Mouse (Mus musculus) neural tube, embryonic 10.5 days (tissue): ENCODE results near the gene Camkmt.

ENCODE experiments used
- DNase-seq: peaks from one replicate; pipeline ENCODE4 v3.0.0-alpha.2; 2017; ENCODE audit warnings: low spot score; ENCODE audit errors: extremely low spot score

Camkmt gene

DNA sequence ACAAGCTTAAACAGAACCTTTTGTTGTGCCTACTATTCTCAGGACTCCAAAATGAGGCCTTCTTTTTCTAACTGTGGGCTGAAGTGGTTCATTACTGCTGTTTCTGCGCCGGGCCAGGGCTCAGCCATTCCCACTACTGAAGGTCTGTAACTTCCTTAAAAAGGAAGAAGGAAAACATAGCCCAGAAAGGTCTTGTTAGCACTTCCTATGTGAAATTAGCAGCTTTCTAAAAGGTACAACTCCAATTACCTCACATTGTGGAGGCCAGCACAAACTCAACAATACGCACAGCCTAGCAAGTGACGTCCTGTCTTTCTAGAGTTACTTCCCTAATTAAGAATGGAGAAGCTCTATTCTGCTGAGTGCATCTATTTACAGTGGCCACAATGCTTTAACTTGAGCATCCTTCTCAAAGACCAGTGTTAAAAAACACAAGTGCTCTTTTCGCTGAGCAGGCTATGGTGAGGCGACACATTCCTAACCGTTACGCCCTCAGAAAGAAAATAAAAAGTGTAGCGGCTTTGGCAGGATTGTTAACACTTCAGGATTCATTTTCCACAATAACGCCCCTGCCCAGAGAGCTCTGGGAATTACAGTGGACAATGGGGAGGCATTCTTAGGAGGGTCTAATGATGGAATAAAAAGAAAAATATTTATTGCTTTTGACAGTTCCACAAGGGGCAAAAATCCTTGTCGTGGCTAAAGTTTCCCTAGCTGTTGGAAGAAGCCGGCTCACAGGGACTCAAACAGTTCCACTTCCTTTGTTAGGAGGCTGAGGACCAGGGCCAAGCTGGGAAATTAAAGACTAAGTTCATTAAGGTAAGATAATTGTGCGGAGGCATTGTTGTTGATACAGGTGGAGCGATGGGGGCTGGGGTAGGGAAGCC lies 398.5 kb downstream of the Camkmt start:
- DNase-seq: peak; percentile 40

DNA sequence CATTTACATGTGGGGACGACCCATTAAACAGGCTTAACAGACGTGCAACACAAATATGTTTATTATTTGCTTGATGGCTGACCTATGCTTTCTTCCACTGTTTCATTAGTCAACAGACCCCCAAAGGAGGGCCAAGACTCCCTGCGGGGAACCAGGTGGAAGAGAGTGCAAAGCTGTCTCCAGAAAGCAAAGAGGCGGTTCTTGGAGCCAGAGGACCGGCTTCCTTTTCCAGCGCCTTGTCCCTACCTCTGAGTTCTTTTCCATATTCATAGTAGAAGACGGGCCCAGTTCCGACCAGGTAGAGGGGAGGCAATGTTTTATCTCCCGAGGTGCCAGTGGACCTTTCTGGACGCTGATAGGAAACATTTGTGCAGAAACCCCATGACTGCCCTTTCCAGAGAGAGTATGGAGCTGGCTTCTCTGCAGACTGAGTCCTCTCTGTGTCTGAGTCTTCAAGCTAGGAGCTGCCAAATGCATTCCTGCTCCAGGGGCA lies 399.2 kb downstream of the Camkmt start:
- peak; percentile 52 for DNase-seq

DNA sequence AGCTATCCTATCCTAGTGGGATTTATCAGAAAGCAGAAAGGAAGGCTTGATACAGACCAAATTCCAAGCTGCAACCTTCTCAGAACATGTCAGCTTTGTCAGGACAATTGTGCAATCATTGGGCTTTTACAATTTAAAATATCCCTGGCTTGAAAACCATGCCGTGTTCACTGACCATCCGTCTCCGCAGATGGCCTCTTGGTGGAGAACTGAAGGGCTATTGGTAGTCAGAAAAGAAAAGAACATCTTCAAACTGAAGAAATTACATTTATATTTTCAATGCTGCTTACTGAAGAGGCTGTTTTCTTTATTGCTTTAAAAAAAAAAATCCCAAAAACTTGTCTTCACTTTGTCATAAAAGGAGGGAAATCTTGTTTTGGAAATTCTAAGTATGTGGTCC lies 401.1 kb downstream of the Camkmt start:
- DNase-seq: peak; percentile 12

DNA sequence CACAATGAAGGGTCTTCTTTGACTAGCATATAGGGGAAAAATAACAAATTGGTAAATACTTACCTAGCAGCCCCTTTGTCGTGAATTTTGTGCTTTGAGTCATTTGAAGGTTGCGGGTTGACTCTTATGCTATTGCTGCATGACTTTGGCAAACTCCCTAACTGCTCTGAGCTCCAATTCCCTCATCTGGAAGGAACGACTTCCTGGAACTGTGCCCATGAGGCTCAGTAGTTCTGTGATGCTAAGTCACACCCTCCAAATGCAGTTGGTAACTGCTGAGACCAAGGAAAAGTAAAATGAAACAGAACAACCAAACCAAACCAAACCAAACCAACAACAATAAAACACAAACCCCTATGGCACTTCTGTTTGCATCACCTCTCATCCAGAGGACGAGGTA lies 403.2 kb downstream of the Camkmt start:
- no peak for DNase-seq

DNA sequence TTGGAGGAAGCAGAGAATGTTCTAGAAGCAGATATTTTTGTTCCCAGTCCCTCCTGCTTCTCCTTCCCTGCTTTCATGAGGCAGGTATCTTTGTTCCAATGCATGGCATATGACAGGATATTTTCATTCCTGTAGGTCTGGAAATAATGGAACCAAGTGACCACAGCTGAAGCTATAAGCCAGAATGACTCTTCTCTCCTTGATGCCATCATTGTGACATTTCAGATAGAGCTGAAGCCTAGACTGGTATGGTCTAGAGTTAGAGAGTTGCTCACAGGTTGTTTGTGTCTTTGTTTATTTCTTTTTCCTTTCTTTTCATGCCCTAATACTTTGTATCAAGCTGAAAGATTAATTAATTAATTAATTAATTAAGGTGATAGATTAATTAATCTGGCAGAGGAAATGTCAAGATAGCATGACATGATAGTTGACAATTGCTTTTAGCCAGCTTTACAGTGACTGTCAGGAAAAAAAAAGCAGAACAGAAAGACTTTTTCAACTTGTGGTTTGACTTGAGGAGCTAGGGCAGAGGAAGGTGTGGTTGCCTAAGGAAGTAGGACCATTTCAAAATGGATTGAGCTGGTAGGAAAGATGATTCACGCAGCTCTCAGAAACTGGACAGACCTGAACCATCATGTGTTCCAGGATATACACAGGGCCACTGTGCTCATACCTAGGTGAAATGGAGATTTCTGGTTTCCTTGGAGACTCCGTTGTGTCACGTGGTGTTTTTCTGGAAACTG lies 404.8 kb downstream of the Camkmt start:
- DNase-seq: no peak

DNA sequence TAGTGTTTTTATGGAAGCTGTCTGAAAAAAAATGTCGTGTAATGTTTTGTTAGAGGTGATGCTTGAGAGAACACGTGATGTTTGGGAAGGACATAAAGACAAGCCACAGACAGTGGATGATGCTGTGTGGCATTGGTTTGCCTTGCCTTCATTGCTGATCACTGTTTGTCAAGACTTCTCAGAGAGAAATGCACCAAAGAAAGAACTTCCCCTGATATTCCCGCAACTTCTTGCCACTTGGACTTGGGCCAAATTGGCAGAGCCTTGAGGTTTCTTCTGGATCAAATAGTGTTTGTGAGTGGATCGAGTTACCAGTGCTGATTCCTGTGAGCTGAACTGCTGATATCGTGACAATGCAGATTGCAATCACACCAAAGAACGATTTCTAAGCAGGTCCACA lies 405.5 kb downstream of the Camkmt start:
- no peak for DNase-seq

DNA sequence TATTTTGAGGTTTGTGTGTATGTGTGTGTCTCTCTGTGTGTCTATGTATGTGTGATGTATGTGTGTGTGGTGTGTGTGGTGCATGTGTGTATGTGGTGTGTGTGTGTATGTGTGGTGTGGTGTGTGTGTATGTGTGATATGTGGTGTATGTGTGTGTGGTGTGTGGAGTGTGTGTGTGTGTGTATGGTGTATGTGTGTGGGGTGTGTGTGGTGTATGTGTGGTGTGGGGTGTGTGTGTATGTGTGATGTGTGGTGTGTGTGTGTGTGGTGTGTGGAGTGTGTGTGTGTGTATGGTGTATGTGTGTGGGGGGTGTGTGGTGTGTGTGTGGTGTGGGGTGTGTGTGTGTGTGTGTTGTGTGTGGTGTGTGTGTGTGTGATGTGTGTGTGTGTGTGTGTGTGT lies 414.5 kb downstream of the Camkmt start:
- no peak for DNase-seq

DNA sequence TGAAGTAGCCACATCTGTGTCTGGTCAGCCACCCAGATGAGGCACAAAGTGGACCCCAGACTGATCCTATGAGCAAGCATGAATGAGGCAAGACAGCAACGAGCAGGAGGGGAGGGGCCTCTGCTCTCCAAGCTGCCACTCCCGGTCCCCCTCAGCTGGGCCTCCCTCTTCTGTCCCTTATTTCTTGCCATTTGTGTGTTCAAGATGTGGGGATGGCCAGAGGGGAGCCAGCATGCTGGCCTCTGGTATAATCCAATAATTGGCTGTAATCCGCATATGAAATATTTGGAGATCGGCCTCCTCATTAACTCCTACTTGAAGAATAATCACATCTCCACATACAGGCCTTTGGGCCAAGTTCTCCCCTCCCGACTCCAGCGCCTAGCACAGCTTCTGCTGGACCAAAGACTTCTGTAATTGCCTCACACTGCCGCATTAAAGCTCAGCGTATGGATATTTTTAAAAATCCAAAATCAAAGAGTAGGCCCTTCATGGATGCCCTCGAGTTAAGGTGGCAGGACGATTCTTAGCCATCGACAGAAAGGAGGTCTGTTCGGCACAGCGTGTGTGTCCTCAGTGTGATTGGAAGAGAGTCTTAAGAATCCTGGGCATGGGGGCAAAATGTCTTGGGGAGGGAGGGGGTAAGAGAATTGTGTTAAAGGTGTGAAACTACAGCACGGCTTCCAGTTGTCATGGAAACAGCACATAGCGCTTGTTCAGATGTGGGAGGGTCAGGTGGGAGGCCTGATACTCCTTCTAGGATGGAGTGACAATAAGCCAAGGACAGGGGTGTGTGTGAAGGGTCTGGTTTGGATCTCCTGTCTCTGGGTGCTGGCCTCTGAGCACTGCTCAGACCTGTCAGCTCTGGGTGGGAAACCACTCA lies 416.1 kb downstream of the Camkmt start:
- no peak for DNase-seq

DNA sequence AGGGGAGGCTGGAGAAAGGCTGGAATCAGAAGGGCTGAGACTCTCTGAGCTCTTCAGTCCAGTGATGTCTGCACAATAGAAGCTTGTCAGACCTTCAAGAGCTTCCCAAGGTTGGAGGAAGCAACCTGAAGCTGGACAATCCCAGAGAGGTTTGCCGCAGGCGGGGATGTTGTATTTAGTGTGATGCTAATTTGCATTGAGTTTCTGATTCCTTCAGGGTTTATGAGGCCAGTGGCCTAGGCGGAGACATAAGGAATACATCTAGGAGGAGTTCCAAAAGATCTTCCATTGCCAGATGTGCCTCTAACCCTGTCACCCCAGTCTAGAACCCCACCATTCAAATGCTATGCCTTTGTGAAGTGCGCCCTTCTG lies 416.7 kb downstream of the Camkmt start:
- no peak for DNase-seq
